ENCODE assay signal across 13 mouse cellular contexts in genomic region chr1:35465081-35465480, GRCm38 (mm10).
A peak's percentile ranks its signal among the peaks of the same experiment; 100 is the strongest.
DNase-seq lines count a peak whose midpoint lies in the region; ATAC-seq and TF ChIP-seq lines count a peak whose summit lies in the region.
"Had no signal": no experiment of that assay in that cellular context is flagged by ENCODE, and none has a peak within 500 bp of the region (broad histone marks: within the 10 kb centered on the region; RNA-seq: fewer than 3 reads in every experiment).

No protein-coding gene starts in this region.

- no peak overlapping the region for H3K4me3 ChIP-seq in lung, embryonic 14.5 days (ENCODE audit: low read depth, low read length)
- no peak overlapping the region for H3K4me3 ChIP-seq in layer of hippocampus, adult 2 months
- H3K4me3 ChIP-seq: limb, embryonic 12.5 days; midbrain, embryonic 10.5 days had no signal

- no peaks in the 10 kb centered on the region for H3K27me3 ChIP-seq in lung, embryonic 14.5 days (ENCODE audit: insufficient read depth, low read length)
- H3K27me3 ChIP-seq: limb, embryonic 12.5 days had no signal

- TF ChIP-seq CTCF in lung, embryonic 14.5 days (IDR thresholded peaks at IDR 0.05; ENCODE audit: low read depth), result peak; percentile 22; the same call in 1 of the 2 replicates
- peak; percentile 74 for TF ChIP-seq CTCF in layer of hippocampus, adult 2 months (conservative IDR thresholded peaks at IDR 0.05)

- no peaks in the 10 kb centered on the region for H3K4me1 ChIP-seq in lung, embryonic 14.5 days (ENCODE audit: insufficient read depth)
- H3K4me1 ChIP-seq: limb, embryonic 12.5 days had no signal

- H3K36me3 ChIP-seq in lung, embryonic 14.5 days (ENCODE audit: insufficient read depth), result no peaks in the 10 kb centered on the region
- H3K36me3 ChIP-seq: limb, embryonic 12.5 days; midbrain, embryonic 10.5 days had no signal

- no peaks in the 10 kb centered on the region for H3K9me3 ChIP-seq in lung, embryonic 14.5 days (ENCODE audit: low read depth, low read length)
- H3K9me3 ChIP-seq: limb, embryonic 12.5 days; midbrain, embryonic 10.5 days had no signal

- DNase-seq in cerebellum, adult 18-20 months, result peak; percentile 5 to 7
- no peak for DNase-seq in cerebellum, adult 9-11 months
- peak; percentile 34 for DNase-seq in lung, embryonic 14.5 days
- no peak for DNase-seq in lung, postnatal 4 days
- DNase-seq in layer of hippocampus, adult 2 months (ENCODE audit: low spot score in 2 of 2), result peak; percentile 33 to 49
- peak; percentile 7 for DNase-seq in right cerebral cortex, postnatal 4 days
- DNase-seq in thymus, postnatal 14 days, result no peak
- DNase-seq in spleen, postnatal 14 days (ENCODE audit: low spot score in 2 of 2), result no peak
- DNase-seq: adrenal gland, postnatal 25 days; gastrocnemius, postnatal 36 days had no signal

- no peak overlapping the region for H3K9ac ChIP-seq in lung, embryonic 14.5 days
- H3K9ac ChIP-seq: hindbrain, embryonic 14.5 days; limb, embryonic 12.5 days had no signal

- no peak for ATAC-seq in lung, embryonic 14.5 days (ENCODE audit: insufficient read depth)

- no peak overlapping the region for H3K4me2 ChIP-seq in lung, embryonic 14.5 days
- H3K4me2 ChIP-seq: hindbrain, embryonic 14.5 days; limb, embryonic 12.5 days had no signal

- no peak overlapping the region for H3K27ac ChIP-seq in lung, embryonic 14.5 days (ENCODE audit: low read depth)
- H3K27ac ChIP-seq in layer of hippocampus, adult 2 months, result no peak overlapping the region
- H3K27ac ChIP-seq: hindbrain, embryonic 14.5 days; limb, embryonic 12.5 days; midbrain, embryonic 10.5 days had no signal

- 66% methylated on average over 3 of the region's 3 CpGs for WGBS in lung, embryonic 14.5 days

Comparison
In these comparisons a context has a peak if more than half of its experiments do, and no peak if none do; other contexts are left out.
1. DNase-seq: peak in cerebellum, adult 18-20 months (2 of 2), lung, embryonic 14.5 days (single experiment), layer of hippocampus, adult 2 months (2 of 2) and right cerebral cortex, postnatal 4 days (single experiment); none in cerebellum, adult 9-11 months (single experiment), lung, postnatal 4 days (0 of 2), thymus, postnatal 14 days (single experiment) and spleen, postnatal 14 days (0 of 2).